Mouse (Mus musculus): ENCODE data around the gene Tmem59.

Gene Tmem59

DNA sequence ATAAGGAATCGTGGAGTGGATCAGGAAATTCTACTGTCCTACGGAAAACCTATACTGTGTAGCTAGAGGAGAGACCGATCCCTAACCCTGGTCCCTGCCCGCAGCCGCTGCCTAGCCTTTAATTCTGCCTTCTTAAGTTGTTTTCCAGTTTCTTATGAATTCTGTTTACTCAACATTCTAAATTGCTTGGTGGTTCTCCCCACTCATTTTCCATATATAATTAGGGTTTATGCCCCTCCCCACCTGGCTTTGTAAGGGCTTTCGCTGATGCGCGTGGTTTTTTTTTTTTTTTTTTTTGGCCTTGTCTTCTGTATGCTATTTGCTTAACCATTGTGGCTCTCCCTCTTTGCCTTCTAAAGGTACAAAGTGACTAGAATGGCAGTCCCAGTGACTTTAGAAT, 1.4 kb downstream of the Tmem59 start:
- DNase-seq (ENCODE audit: extremely low read depth, low read depth, low spot score) = no peak

- DNase-seq (ENCODE audit: extremely low read depth, low read depth, low spot score) = no peak
Observed at GRCm38 (mm10) chr4:107180746-107181145, 2.5 kb downstream of the Tmem59 start.

- no peak for DNase-seq (ENCODE audit: extremely low read depth, low read depth, low spot score)
Observed at GRCm38 (mm10) chr4:107181866-107182265, 3.7 kb downstream of the Tmem59 start.

GRCm38 (mm10) chr4:107182796-107183195, 4.6 kb downstream of the Tmem59 start:
- no peak for DNase-seq (ENCODE audit: extremely low read depth, low read depth, low spot score)

- DNase-seq (ENCODE audit: extremely low read depth, low read depth, low spot score) = no peak
Observed at GRCm38 (mm10) chr4:107183203-107183602, 5.0 kb downstream of the Tmem59 start.

DNA sequence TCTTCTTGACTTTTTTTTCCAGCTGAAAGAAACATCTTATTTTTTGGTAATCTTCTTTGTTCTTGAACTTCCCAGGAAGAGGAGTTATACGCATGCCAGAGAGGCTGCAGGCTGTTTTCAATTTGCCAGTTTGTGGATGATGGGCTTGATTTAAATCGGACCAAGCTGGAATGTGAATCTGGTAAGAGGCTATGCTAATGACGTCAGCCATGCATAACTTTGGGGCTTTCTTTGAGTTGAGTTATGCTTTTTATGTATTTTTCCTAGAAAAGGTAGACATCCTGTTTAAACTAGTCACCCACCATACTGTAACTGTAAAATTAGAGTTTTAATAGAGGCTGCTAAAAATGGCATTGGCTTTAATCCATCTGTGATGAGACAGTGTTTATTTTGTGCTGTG, 7.5 kb downstream of the Tmem59 start:
- DNase-seq (ENCODE audit: extremely low read depth, low read depth, low spot score) = no peak

DNA sequence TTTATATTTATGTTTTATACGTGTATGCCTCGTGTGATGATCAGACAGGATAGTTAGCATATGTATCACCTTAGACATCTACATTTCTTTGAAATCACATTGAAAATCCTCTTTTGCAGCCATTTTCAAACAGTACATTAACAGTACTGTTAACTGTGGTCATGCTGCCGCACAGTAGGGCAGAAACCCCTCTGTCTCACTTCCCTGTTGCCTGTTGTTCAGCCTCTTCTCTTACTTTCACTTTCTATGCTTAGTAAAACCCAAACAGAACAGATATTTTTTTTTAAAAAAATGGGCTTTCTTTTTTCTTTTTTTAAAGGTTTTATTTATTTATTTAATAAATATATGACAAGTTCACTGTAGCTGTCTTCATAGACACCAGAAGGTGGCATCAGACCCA, 15.6 kb downstream of the Tmem59 start:
- DNase-seq (ENCODE audit: extremely low read depth, low read depth, low spot score) = no peak

DNA sequence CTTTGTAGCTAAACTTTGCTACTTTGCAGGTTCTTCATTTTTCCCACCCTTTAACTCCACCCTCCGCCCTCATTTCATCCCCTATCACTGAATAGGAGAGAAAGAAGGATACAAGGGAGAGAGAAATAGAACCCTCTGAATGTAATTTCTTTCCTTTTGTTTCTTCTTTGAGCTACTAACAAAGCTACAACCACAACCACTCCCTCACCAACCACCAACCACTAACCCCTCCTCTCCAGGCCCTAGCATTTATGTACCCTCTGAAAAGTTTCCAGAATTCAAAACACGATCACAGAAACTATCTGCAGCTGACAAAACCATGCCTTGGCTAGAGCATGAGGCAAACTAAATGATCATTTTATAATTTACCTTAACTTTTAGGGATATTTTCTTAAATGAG, 18.3 kb downstream of the Tmem59 start:
- no peak for DNase-seq (ENCODE audit: extremely low read depth, low read depth, low spot score)

DNA sequence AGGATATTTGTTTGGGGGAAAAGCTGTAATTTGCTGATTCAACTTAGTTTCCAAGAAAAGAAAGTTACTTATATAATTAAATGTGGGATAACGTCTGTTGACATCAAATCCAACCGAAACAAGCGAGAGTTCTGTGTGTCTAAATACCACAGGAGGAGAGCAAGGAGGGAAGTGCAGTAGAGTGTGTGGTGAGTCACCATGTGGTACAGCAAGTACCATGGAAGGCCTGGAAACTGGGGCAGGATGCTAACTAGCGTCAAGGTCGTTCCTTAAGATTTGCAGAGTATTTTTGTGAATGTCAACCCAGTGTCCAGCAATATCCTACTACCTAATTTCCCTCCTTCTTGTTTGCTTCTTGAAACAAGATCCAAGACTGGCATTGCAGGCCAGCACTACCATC, 19.9 kb downstream of the Tmem59 start:
- no peak for DNase-seq (ENCODE audit: extremely low read depth, low read depth, low spot score)

- DNase-seq (ENCODE audit: extremely low read depth, low read depth, low spot score) = no peak
Observed at GRCm38 (mm10) chr4:107201779-107202178, 23.6 kb downstream of the Tmem59 start.

DNA sequence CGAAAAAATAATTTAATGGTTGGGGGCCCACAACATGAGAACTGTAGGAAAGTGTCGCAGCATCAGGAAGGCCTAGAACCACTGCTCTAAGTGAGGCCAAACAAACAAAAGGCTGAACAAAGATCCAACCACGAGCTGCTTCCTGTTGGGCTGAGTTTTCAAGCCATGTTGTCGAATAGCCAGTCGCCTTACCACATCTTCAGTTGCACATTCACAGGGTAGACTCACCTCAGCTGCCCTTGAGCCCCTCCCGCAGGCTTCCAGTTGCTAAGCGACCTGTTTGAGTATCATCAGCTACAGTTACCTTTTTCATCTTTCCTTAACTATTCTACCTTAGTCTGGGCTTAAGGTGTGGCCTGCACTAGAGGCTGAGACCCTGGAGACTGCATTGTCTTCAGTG, 24.8 kb downstream of the Tmem59 start:
- no peak for DNase-seq (ENCODE audit: extremely low read depth, low read depth, low spot score)

DNA sequence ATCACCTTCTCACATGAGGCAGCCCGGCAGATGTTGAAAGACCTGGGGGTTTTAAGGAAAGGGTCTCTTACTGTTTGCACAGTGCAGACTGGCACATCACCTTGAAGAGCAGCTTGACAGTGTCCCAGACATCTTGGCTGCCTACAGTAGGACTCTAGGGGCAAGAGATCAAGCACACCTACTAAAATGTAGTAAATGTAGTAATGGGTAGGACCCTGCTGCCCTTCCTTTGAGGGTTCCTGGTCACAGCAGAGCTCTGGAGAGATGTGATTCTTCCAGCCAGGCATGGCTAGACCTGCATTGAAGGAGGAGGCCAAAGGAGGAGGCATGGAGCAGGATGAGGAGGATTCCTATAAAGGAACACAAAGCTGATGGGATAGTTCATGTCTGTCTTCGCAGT, 28.8 kb downstream of the Tmem59 start:
- DNase-seq (ENCODE audit: extremely low read depth, low read depth, low spot score) = no peak

DNA sequence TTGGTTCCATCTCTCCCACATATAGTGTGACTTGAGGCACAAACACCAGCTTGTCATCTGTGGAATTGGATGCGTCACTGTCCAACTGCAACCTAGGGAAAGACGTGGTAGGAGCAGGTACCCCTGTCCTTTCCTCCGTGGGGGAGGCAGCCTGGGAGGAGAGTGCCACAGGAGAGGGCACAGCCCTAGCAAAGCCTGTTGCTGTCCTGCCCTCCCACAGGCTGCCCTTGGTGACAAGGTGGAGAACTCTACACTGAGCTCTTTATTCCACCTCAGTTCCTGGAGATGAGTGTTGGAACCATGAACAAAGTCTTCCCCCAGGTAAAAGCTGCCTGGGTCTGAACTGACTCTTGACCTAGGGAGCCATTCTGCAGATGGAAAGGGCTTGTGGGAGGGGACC, 30.7 kb downstream of the Tmem59 start, which contains the start of gene Ldlrad1:
TSS of gene Ldlrad1 (plus strand) at position 301 of the 400 bp plus-strand sequence.
- DNase-seq (ENCODE audit: extremely low read depth, low read depth, low spot score) = no peak

GRCm38 (mm10) chr4:107210483-107211097, 32.4 kb downstream of the Tmem59 start:
- DNase-seq (ENCODE audit: extremely low read depth, low read depth, low spot score) = no peak

DNA sequence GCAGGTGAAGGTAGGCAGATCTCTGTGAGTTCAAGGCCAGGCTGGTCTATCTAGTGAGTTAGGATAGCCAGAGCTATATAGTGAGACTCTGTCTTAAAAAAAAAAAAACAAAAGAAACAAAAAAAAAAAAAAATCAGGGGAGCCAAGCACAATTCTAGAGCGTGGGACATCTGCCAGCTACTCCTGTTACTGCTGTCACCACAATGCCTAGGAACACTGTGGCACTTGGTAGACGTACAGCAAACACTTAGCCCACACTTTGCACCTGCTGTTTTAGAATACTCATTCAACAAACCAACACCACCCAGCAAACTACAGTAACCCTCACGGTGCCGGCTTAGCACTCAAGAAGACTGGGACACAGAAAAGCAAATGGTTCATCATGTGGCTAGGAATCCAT, 33.3 kb downstream of the Tmem59 start:
- DNase-seq (ENCODE audit: extremely low read depth, low read depth, low spot score) = no peak

DNA sequence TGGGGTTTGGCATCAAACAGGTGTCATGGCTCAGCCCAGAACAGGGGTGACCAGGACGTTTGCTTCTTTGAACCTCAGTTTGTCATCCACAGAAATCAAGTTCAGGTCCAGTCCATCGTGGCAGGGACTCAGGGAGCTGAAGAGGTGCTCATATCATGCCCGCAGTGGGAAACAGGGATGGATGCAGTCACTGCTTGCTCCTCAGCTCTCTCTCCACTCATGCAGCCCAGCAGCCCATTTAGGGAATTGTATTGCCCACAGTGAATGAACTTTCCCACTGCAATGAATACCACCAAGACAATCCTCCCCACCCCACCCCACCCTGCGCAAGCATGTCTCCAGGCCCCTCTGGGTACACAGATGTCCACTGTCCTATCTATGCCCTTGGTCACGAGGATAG, 33.7 kb downstream of the Tmem59 start:
- DNase-seq (ENCODE audit: extremely low read depth, low read depth, low spot score) = no peak

DNA sequence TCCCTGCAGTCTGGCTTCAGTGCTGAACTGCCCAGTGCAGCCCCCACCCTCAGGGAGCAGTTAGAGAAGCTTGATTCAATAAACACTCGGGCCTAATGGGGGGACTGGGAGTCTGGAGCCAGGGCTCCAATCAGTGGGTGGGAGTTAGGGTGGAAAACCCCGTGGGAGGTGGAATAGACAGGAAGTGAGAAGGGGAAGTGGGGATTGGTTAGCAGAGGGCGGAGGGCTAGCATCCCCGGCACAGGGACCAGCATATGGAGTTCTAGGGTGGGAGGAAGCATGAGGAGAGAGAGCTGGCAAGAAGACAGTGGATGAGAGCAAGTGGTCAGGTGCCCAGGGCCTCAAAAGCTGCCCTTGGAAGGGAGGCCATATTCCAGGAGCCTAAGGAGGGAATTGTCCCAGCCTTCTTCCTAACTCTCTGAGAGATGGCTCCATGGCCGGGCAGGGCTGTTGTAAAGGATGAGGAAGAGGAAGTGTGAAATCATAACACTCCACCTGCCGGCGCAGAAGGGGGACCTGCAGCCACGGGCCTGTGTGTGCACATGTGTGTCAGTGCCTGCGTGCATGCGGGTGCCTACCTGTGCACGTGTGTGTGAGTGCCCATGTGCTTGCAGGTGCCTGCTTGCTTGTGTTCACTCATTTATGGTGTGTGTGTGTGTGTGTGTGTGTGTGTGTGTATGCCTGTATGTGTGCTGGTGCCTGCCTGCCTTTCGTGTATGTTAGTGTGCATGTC, 35.2 kb downstream of the Tmem59 start:
- DNase-seq (ENCODE audit: extremely low read depth, low read depth, low spot score) = no peak

- no peak for DNase-seq (ENCODE audit: extremely low read depth, low read depth, low spot score)
Observed at GRCm38 (mm10) chr4:107217574-107217973, 39.4 kb downstream of the Tmem59 start.

DNA sequence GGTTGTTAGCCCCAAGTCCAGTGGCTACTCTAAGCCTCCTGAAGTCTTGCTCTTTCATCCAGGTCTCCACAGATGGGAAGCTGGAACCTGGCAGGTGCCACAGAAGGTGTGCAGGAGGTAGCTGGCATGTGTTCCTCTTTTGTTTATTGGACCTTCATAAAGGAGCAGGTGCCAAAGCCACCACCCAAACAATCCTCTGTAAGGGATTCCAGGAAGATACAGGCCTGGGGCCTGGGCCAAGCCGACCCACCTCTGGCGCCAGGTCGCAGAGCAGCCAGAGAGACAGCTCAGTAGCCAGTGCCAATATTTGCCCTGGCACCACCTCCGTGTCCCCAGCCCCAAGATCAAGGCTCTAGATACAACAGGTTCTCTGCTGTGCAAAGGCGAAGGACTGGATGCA, 43.3 kb downstream of the Tmem59 start:
- peak; percentile 16 for DNase-seq (ENCODE audit: extremely low read depth, low read depth, low spot score)

DNA sequence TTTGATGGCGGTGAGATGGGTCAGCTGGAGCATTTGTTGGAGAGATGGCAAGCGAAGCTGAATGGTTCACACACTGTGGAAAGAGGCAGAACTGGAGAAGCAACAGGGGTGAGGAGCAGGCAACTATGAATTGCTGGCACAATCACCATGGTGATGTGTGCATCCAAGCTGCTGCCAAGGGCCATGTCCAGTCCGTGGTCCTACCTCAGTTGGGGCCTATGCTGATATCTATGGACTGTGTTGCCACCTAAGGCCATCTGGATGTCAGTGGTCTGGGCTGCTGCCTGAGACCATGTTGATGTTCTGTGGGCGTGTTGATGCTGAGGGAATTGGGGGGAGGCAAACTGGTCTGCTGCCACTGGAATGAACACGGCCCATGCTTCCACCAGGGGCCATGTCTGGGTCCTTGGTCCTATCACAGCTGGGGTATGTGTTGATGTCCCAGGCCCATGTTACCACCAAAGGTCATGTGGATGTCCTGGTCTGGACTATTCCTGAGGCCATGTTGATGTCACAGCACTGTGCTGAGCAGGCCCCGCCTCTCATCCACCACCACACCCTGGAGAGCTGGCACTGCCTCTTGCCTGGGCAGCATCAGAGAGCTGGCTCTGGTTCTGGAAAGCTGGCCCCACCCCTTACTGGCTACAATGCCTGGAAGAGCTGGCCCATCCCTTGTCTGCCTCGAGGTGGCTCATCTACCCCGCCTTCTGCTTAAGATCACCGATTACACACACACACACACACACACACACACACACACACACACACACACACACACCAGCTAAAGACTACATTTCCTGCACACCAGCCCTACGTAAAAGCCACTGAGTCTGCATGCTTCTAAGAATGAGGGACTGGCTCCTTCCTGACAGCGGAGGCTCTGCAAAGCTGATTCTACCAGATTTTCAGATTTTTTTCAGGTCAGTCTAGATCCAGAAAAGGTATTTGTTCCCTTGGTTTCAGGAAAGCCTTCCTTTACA, 45.3 kb downstream of the Tmem59 start:
- peak; percentile 45 for DNase-seq (ENCODE audit: extremely low read depth, low read depth, low spot score)

DNA sequence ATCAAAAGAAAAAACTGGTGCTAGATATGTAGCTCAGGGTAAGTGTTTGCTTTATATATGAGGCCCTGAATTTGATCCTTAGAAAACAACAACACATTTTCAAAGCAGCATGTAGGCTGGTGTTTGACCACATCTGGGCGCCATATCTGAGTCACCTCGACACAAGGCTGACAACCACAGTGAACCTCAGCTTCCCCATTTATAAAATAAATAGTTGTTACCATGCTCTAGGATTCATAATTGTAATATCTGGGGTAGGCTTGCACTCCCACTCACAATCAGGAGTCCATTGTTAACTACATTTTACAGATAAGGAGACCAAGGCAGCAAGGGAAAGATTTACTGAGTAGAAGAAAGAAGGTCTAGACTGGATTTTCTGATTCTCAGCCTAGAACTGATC, 48.1 kb downstream of the Tmem59 start:
- DNase-seq (ENCODE audit: extremely low read depth, low read depth, low spot score) = no peak

DNA sequence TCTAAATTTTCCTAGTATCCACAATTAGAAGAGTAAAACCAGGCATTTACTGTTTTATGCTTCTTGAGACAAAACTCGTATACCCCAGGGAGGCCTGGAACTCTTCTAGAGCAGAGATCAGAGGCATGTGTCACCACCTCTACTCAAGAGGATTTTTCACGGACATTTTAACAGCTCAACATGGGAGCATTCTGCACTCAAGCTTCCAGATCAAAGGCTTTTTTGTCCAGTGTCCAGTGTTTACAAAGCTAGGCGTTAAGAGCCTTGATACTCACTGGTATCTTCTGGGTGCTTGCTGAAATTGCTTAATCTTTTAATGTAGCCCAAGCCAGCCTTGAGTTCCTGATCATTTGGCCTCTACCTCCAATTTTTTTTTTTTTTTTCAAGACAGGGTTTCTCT, 54.0 kb downstream of the Tmem59 start:
- DNase-seq (ENCODE audit: extremely low read depth, low read depth, low spot score) = no peak
